Mouse (Mus musculus) naive thymus-derived CD4-positive, alpha-beta T cell, adult 2 months (primary cell): ENCODE results near the gene Sim1.

ENCODE experiments used
- DNase-seq: peaks from one replicate; pipeline ENCODE4 v3.0.0-alpha.2; 2011; ENCODE audit warnings: low read depth

The Sim1 gene

DNA sequence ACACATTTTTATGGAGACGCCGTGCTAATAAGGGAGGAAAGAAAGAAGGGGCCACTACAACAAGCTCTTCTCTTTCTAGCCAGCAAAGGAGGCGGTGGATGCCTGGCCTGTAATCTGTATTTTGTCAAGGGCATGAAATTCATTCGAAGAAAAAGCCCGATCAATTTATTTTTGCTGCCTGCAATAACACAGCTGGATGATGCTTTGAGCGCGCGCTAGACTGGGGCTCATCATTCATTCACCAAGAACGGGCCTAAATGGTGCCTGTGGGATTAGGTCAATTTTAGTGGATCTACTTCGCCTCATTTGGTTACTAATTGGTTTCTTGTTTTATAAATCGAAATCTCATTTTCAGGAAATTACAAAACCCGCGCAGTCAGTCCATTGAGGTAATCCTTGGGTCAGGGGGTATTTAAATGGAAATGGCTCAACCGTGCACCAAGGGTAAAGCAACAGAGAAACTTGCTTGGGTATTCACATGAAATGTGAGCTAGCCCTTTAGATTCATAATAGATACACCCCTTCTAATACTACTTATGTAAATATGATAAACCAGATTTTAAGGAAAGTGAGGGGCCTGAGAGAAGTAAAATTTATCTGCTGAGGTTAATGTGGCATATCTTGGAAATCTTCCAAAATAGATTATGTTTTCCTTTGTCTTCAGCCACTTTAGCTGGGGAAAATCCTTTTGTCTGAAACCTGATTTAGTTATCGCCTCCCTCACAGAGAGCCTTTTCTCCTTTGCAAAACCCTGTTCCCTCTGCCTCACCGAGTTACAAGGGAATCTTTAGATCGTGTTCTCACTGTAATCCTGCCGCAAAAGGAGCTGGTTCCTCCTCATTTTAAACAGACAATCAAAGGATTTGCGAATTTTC lies 7.3 kb downstream of the Sim1 start:
- DNase-seq: no peak

DNA sequence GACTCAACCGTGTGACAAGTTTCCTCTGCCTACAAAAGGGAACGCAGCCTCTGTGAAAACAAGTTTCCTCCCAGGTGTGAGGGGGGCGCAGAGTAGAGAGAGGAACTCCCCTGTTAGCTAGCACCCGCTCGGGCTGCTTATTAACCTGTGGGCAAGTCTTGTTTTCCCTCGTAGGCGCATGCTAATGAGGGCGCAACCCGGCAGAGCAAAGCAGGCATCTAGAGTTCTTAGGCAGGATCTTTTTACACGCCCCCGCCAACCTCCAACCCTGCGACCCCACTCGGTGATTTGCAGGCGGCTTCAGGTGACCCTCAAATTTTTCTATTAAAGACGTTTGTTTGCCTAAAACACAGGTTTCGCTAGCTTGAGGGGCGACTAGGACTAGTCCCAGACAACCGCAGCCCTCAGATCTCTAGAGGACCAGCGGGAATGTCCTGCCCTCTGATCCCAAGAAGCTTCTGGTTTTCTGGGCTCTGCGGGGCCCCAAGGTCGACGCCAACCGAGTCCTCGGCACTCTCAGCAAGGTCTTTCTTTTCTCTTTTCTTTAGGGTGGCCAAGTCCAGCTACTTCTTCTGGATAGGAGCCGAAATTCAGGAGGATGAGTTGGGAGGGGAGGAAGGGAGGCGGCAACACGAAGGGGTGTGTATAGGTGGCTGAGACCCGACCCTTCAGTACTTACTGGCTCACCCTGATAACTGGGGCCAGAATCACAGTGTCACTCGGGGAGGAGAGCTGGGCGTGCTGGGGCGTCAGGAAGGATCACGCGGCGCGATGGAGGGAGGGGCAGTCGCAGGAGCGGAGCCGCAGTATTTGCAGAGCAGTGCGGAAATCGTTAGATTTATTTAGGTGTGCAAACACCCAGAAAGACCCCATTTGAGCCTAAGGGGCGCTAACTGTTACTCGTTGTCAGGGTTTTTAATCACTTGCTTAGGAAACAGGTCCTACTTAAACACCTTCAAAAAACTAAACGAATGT lies 8.5 kb downstream of the Sim1 start:
- no peak for DNase-seq

- DNase-seq: no peak
Observed at GRCm38 (mm10) chr10:50903846-50904763, 9.6 kb downstream of the Sim1 start.

DNA sequence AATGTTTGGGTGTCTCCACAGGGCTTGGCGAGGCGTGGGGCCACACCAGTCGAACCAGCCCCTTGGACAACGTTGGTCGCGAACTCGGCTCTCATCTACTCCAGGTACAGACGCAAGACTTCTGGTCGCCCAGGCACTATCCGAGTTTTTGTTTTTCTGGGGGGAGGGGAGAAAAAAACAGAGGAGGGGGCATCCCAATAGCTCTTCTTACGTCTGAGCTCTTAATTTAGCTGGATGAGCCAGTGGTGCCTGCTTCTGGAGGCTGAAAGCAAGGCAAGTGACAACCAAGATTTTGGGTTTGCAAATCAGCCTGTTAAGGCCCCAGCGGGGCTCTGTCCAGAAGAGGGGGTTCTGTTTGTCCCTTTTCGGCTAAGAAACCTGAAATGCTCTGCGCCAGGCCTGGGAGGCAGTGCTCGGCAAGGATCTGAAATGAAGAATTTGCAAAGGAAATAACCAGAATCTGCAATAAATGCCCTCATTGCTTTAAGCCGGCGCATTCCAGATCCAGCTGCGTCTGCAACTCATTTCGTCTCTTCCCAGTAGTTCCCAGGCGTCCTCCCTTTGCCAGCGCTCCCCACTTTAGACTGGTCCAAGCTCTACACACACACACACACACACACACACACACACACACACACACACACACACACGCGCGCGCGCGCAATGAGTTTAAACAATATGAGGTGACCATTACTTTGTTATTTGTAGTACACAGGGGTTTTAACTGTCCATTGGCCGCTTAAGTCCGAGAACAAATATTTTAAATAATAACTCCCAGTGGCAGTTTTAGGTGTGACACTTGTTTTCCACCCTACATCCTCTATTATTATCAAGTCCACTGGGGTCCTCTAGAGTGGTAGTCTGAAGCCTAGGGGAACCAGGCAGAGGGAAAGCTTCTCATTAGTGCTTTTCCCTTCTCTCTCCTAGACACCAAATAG lies 10.5 kb downstream of the Sim1 start:
- DNase-seq: no peak

DNA sequence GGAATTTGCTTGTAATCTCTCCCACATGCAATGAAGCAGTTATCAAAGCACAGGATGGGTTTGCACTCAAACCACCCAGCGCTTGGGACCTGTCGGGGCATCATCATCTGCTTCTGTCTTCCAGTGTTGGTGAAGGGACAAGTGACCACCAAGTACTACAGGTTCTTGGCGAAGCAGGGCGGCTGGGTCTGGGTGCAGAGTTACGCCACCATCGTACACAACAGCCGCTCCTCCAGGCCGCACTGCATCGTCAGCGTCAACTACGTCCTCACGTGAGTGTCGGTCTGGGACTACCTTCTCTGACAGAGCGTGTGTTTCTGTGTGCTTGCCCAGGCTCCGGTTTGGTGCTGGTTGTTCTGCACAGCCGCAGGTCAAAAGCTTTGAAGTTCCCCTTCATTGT lies 15.8 kb downstream of the Sim1 start:
- DNase-seq: no peak

GRCm38 (mm10) chr10:50910861-50911410 lies 16.4 kb downstream of the Sim1 start:
- DNase-seq: no peak

DNA sequence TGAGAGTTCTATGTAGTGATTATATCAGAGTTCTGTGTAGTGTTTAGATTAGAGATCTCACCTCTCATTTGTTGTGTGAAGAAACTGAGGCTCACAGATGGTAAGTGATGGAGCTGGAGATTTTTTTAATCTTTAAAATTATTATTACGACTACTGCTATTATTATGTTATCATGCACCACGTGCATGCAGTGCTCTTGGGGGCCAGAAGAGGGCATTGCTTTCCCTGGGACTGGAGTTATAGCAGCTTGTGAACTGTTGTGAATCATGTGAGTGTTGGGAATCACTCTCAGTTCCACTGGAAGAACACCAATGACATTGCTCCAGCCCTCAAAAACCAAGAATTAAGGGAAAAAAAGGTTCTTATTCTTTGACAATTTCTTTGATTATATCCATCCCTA lies 21.1 kb downstream of the Sim1 start:
- no peak for DNase-seq

DNA sequence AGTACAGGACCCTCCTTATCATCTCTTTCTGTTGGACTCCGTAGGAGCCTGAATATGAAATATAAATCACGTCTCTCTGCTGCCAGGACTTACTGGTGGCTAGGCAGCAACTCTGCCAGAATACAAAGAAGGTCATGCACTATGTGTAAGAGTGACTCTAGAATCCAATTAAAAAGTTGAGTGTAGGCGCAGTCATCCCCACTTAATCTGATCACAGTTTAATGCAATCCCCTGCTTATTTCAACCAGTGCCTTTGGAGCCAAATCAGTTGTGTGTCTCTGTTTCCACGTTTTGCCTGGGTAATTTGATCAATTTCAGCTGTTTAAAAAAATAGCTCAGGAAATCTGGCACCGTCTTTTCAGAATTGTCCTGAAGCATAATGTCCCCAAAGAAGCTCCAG lies 34.7 kb downstream of the Sim1 start:
- DNase-seq: no peak

- no peak for DNase-seq
Observed at GRCm38 (mm10) chr10:50935673-50936072, 41.1 kb downstream of the Sim1 start.

- DNase-seq: no peak
Observed at GRCm38 (mm10) chr10:50973625-50974024, 79.1 kb downstream of the Sim1 start.

DNA sequence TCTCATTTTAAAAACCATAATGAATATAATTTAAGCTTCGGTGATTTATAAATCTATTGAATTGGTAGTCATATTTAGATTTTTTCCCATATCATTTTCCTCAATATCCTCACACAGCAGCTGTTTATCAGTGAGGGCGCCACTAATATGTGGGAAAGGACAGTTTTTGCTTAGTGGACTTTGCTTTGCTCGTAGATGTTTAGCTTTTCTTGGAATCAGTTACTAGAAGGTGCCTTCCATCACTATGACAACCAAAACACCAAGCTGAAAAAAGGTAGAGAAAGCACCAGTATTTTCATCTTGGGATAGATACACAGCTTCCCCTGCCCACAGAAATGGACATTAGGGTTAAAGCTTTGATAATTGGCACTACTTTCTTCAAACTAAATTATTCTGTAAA lies 87.3 kb downstream of the Sim1 start:
- DNase-seq: no peak

- DNase-seq: no peak
Observed at GRCm38 (mm10) chr10:50983620-50984019, 89.1 kb downstream of the Sim1 start.

GRCm38 (mm10) chr10:51007798-51008197 lies 113.2 kb downstream of the Sim1 start:
- no peak for DNase-seq

DNA sequence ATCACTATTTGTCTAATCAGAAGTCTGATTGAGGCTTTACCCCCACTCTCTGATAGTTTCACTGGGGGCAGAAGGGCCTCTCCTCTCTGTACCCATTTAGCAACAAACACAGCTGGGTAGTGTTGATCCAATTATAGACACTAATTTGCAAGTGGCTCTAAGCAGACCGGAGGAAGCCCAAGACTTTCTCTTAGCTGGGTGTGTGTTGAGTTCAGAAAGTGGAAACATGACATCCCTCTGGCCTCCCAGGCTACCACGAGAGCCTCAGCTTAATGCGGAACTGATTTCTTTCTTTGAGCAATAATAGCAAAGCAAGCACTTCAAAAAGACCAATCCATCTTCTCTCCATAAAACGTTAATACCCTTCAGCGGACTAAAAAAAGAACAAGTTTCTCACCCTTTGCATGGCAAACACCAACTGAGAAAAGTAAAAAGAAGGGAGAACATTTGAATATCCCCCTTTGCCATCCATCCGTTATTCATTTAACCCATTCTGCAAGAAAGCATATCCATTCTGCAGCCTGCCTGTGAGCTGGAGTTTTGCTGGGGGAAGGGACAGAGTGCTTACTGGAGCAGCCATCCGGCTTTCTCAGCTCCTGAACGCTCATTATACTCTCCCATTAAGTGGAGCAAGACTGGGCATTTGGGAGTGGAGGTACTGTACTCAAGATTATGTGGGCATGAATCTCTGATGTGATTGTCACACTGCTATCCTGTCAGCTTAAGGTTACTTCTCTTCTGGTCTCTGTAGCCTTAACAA lies 117.0 kb downstream of the Sim1 start:
- DNase-seq: no peak

DNA sequence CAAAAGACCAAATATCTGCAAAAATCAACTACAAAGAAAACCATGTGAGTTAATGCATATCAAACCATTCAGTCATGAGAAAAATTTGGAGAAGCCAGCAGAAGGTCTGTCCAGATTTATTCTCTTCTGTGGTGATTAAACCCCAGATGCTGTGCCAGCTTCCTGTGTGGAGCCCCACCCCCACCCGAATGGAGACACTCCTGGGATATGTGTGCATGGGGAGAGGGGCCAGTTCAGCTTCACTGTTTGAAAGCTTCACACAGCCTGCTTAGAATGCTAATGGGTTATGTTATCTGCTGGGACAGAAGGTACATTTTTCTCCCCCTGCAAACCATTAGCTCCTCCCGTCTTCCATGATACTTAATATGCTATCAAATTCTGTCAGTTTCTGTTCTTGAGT lies 120.3 kb downstream of the Sim1 start:
- no peak for DNase-seq

DNA sequence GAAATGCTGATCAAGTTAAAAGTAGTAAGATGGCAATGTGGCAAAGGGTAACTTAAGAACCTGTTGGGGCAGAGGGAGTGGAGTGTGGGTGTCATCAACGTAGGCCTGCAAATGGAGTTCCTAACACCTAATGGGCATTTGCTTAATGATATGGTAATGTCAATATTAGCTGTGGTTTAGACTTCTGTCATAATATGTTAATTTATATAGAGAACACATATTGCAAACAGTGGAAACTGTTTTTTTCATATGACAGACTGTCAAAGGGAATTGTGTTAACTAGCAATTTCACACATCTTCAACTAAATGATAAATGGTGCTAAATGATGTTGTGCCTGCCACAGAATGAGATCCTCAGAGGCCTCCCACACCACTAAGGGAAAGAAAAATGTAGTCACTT lies 120.8 kb downstream of the Sim1 start:
- DNase-seq: no peak

GRCm38 (mm10) chr10:51023308-51024279 lies 129.0 kb downstream of the Sim1 start:
- no peak for DNase-seq
